Mouse (Mus musculus) neural tube, embryonic 11.5 days (tissue): ENCODE data around the gene Gm17521. TPM values are rescaled to one million over a fixed set of nuclear protein-coding genes. Genes with fewer than 3 reads are reported as not detected.
"Not testable (repeated sequence)": the region's sequence is repeated elsewhere in the genome, so short reads cannot be mapped to it uniquely, and the experiment has no call there.

Experiments
- ATAC-seq: fragments of 200-750 bp; cut with Nextera tagmentation; 2 replicates; pipeline ENCODE4 v1.8.0; 2017; ENCODE audit warnings: moderate number of reproducible peaks, mild to moderate bottlenecking, moderate TSS enrichment, moderate library complexity; ENCODE audit not compliant: insufficient read depth, low FRiP score, low TSS enrichment
- DNase-seq: peaks from one replicate; pipeline ENCODE4 v3.0.0-alpha.2; 2015; ENCODE audit warnings: low spot score
- H3K27ac ChIP-seq: fragments of 300-500 bp; sonication (generic); 2 replicates; pipeline ENCODE4 v1.5.1; 2014; ENCODE audit warnings: low read depth, mild to moderate bottlenecking, low read length
- H3K27me3 ChIP-seq: fragments of 300-500 bp; sonication (generic); 2 replicates; pipeline ENCODE4 v1.6.1; 2014; ENCODE audit warnings: mild to moderate bottlenecking, low read length, mixed read lengths; ENCODE audit not compliant: control insufficient read depth, insufficient read depth
- H3K36me3 ChIP-seq: fragments of 300-500 bp; sonication (generic); 2 replicates; pipeline ENCODE4 v1.6.1; 2014; ENCODE audit warnings: mild to moderate bottlenecking, low read length, moderate library complexity, mixed read lengths; ENCODE audit not compliant: control insufficient read depth, insufficient read depth
- H3K4me1 ChIP-seq: fragments of 300-500 bp; sonication (generic); 2 replicates; pipeline ENCODE4 v1.6.1; 2014; ENCODE audit warnings: low read length, mixed read lengths; ENCODE audit not compliant: control insufficient read depth, insufficient read depth
- H3K4me2 ChIP-seq: fragments of 300-500 bp; sonication (generic); 2 replicates; pipeline ENCODE4 v1.6.1; 2014; ENCODE audit warnings: low read depth, mild to moderate bottlenecking, moderate library complexity
- H3K4me3 ChIP-seq: fragments of 300-500 bp; sonication (generic); 2 replicates; pipeline ENCODE4 v1.5.1; 2014; ENCODE audit warnings: low read depth, low read length
- H3K9ac ChIP-seq: fragments of 300-500 bp; sonication (generic); 2 replicates; pipeline ENCODE4 v1.6.1; 2014; ENCODE audit warnings: mild to moderate bottlenecking, low read length
- H3K9me3 ChIP-seq: fragments of 300-500 bp; sonication (generic); 2 replicates; pipeline ENCODE4 v1.6.1; 2016; ENCODE audit warnings: low read length; ENCODE audit not compliant: control insufficient read depth
- WGBS: fragments of 180-500 bp; shearing (Covaris S2); extraction: QIAGEN DNeasy Blood & Tissue Kit; methylation state at CpG from one replicate; pipeline ENCODE4 v1.1.7; 2014; 5-methylcytosine and 5-hydroxymethylcytosine counted together
- polyA plus RNA-seq: library from polyadenylated mRNA; unstranded; fragments of >200 nt; fragmentation: Nextera tagmentation; extraction: Ambion mirVana; gene quantifications from 2 replicates; pipeline ENCODE4 v1.2.1, GENCODE M21; 2014

Gm17521 gene
- polyA plus RNA-seq, result not detected in 2 replicates

- not testable (repeated sequence) for H3K36me3 ChIP-seq, ATAC-seq
Observed at GRCm38 (mm10) chrX:123029569-123029968, at the start of gene Gm17521. Gm17521 (minus strand) TSS chrX:123029669.

GRCm38 (mm10) chrX:123043956-123044355 is 14.5 kb upstream of the Gm17521 start:
- H3K9me3 ChIP-seq, result no peaks in the 10 kb centered on the region
- no peaks in the 10 kb centered on the region for H3K4me1 ChIP-seq
- no peaks in the 10 kb centered on the region for H3K36me3 ChIP-seq
- H3K4me3 ChIP-seq, result no peak overlapping the region
- no peak overlapping the region for H3K27ac ChIP-seq
- DNase-seq, result no peak
- no peak for ATAC-seq
- no peak overlapping the region for H3K9ac ChIP-seq
- no peaks in the 10 kb centered on the region for H3K27me3 ChIP-seq
- no peak overlapping the region for H3K4me2 ChIP-seq

More at GRCm38 (mm10) chrX:123029569-123029968, at the start of gene Gm17521:
- H3K9me3 ChIP-seq, H3K27ac ChIP-seq, H3K9ac ChIP-seq, DNase-seq, H3K4me1 ChIP-seq, H3K27me3 ChIP-seq, H3K4me3 ChIP-seq, H3K4me2 ChIP-seq: not testable (repeated sequence)
- 89% methylated on average over 1 of the region's 1 CpGs for WGBS

- Histone ChIP-seq H3K4me2 (no peak overlapping the region), H3K27ac (no peak overlapping the region), H3K27me3 (no peaks in the 10 kb centered on the region), H3K4me3 (no peak overlapping the region), H3K9me3 (no peaks in the 10 kb centered on the region), H3K36me3 (no peaks in the 10 kb centered on the region), H3K9ac (no peak overlapping the region), H3K4me1 (no peaks in the 10 kb centered on the region)
- ATAC-seq (no peak), DNase-seq (no peak)
- 71% methylated on average over 4 of the region's 4 CpGs for WGBS
Observed at GRCm38 (mm10) chrX:123043516-123043915, 14.0 kb upstream of the Gm17521 start.

Other genes starting within 250 kb of the Gm17521 start
- 20.7 and 23.9 TPM in 2 replicates for gene Cldn34c1, start 73.8 kb upstream of the Gm17521 start, polyA plus RNA-seq
- gene Srsx, start 192.8 kb upstream of the Gm17521 start, polyA plus RNA-seq, result not detected in 2 replicates
- gene Gm17577, start 217.2 kb upstream of the Gm17521 start, polyA plus RNA-seq, result not detected in 2 replicates